Mouse (Mus musculus) MEL-GATA-1-ER (cell line): ENCODE results near the gene Helb.

ENCODE experiments used
- DNase-seq: peaks from one replicate; pipeline ENCODE4 v3.0.0-alpha.2; 2012; ENCODE audit warnings: low read depth; ENCODE audit errors: extremely low read depth

Gene Helb

DNA sequence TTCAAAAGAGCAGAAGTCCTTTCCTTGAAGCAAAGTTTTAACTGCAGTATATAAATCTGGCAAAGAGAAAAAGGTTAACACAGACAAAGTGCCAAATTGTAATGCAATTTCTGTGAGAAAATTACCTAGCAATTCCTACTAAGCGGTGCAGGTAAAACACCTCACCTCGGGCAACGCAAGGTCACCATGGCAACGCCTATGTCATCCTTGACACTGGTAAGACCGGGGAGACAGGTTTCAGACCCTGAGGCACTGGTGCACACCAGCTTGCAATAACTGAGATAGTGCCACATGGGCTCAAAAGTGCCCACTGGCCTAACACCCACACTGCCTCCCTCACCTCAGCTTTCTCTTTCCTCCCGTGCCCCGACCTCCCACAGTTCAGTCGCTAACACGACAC is 17.7 kb downstream of the Helb start:
- no peak for DNase-seq

- DNase-seq, result no peak
These were observed 20.2 kb downstream of the Helb start for GRCm38 (mm10) chr10:120092548-120092947.

DNA sequence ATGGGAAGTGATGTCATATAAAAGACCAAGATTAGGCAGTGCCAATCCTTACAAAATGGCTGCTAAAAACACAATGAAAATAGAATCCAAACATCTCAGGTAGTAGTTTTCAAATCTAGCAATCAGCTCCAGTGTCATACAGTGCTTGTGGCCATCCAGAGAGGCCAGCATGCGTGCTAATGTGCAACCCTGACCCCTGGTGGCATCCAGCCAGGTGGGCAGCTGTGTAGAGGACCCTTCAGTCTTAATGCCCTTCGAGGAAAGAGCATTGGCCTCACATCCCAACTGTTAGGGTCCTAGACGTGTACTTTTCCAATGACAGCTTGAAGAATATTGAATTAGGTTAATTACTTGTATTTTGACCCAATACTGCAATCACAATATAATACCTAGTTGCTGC is 34.9 kb downstream of the Helb start:
- DNase-seq, result no peak

GRCm38 (mm10) chr10:120066319-120066718 is 46.5 kb downstream of the Helb start:
- DNase-seq, result no peak

- DNase-seq, result peak; percentile 33
These were observed 48.4 kb downstream of the Helb start for GRCm38 (mm10) chr10:120064424-120064823.

GRCm38 (mm10) chr10:120061238-120062130 is 51.3 kb downstream of the Helb start:
- DNase-seq, result no peak

DNA sequence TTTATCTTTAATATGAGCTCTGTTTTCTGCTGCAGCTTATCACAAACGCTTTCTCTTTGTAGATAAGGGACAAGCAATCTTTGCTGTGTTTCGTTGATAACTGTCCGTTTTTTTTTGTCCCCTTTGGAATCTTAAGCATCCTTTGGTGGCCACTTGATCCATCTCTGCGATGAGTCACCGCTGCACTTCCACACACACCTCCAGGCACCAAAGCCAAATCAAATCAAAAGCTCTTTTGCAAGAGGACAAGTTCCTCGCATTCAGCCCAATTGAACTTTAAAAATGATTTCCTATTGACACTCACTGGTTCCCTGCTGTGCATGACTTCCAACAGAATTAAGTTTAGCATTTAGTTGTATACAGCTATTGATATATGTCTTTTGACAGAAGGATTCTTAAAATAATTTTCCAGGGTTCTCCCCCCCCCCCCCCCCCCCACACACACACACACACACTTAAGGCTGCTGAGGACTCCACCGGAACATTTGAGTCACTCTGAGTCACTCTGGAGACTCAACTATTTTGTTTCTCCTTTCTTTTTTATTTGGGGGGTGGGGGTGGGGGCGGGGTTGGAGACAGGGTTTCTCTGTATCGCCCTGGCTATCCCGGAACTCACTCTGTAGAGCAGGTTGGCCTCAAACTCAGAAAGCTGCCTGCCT is 52.1 kb downstream of the Helb start:
- no peak for DNase-seq

DNA sequence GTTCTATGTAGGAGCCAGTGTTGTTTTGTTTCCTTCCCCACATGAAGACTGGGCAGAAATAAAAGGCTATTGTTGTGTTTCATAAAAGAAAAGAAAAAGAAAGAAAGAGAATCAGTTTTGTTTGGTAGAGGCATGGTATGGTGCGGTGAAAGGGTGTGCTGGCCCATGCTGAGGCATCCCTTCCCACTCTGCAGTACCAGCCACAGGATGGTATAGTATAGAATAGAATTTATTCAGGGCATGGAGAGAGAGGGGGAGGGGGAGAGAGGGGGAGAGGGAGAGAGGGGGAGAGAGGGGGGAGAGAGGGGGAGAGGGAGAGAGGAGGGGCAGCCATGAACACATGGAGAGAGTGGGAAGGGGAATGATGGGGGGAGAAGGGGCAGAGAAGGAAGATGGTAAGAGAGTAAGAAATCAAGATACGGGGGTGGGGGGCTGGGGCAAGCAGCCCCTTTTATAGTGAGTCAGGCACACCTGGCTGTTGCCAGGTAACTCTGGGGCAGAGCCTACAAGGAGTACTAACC is 68.0 kb downstream of the Helb start:
- no peak for DNase-seq

DNA sequence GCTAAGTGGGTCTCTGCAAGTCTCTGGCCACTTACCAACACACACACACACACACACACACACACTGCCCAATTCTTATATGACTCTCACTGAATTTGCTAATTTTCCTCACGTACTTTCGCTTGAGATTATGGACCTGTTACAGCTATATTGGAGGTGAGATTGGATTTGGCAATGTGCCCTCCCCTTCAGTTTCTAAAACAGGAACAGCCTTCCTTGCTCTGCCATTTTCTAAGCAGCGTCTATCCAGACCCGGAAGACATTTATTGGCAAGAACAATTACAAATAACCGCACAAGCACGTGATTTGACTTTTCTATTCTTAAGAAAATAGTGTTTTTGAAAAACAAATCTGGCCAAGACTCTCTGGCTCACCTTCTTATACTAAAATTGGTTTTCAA is 68.5 kb downstream of the Helb start:
- no peak for DNase-seq

DNA sequence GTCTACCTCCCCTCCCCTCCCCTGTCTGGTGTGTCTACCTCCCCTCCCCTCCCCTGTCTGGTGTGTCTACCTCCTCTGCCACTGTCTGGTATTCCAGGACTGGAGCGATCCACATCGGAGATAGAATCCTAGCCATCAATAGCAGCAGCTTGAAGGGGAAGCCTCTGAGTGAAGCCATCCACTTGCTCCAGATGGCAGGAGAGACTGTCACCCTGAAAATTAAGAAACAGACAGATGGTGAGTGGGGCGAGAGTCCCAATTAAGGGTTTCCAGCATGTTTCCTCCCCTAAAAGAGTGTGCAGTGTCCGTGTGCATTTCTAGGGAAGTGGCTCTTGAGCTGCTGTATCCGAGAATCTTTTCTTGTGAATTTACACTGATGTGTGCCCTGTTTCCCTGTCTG is 74.6 kb downstream of the Helb start:
- no peak for DNase-seq

DNA sequence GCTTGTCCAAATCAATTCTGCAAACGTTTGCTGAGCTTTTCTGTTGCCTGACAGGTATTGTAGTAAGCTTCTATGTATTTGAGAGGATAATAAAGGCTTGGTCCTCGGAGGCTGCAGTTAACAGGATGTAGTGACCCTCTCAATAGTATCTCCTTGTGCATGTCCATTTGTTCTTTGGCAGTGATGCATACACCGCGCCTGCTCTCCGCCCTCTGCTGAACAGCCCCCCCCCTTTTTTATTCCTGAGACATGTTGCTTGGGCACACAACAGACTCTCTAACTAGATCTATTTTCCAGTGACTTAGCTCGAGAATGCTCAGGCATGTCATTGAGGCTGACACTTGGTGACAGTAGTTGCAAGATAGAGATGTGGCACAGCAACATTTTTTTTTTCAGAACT is 77.0 kb downstream of the Helb start:
- DNase-seq, result no peak

DNA sequence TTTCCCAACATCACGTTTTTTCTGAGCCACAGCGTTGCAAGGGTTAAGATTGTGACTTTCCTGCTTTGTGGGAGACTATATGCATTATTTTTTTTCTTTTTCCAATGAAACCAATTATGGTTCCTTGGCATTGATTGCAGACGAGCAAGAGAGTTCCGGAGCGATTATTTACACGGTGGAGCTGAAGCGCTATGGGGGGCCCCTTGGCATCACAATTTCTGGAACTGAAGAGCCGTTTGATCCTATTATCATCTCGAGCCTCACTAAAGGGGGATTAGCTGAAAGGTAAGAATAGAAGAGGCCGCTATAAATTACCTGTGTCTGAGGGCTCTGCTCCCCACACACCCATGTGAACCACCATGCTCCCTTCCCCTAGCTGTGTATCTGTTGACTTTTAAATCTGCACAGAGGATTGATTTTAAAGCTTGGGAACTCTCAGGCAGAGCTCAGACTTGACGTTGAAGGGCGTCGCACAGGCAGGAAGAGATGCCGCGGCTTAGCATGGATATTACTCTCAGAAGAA is 77.5 kb downstream of the Helb start:
- no peak for DNase-seq

GRCm38 (mm10) chr10:120033866-120034265 is 78.9 kb downstream of the Helb start:
- no peak for DNase-seq
